In genomic region chr7:117383147-117383940, GRCm38 (mm10) we compare ENCODE assay signal across 8 mouse cellular contexts. TPM values are rescaled to one million over a fixed set of nuclear protein-coding genes. Genes with fewer than 3 reads are reported as not detected.
DNase-seq lines count a peak whose midpoint lies in the region; ATAC-seq and TF ChIP-seq lines count a peak whose summit lies in the region.

No protein-coding gene starts in this region.

- ATAC-seq in hindbrain, postnatal 0 days = peak; percentile 40
- ATAC-seq in limb, embryonic 12.5 days (ENCODE audit: insufficient number of reproducible peaks, insufficient read depth, low FRiP score, low TSS enrichment, low read depth) = no peak

- H3K4me2 ChIP-seq in hindbrain, postnatal 0 days (ENCODE audit: low read depth, low read length) = peak overlapping the region; percentile 83
- H3K4me2 ChIP-seq in limb, embryonic 12.5 days = peak overlapping the region; percentile 84

- WGBS in heart, embryonic 10.5 days = 69% methylated on average over 7 of the region's 7 CpGs
- 58% methylated on average over 7 of the region's 7 CpGs for WGBS in hindbrain, postnatal 0 days
- 77% methylated on average over 7 of the region's 7 CpGs for WGBS in limb, embryonic 12.5 days

- H3K36me3 ChIP-seq in heart, embryonic 10.5 days = no peaks in the 10 kb centered on the region
- H3K36me3 ChIP-seq in hindbrain, postnatal 0 days (ENCODE audit: insufficient read depth, low read length) = no peaks in the 10 kb centered on the region
- H3K36me3 ChIP-seq in limb, embryonic 12.5 days = no peaks in the 10 kb centered on the region

- no peaks in the 10 kb centered on the region for H3K27me3 ChIP-seq in heart, embryonic 10.5 days (ENCODE audit: insufficient read depth, poor library complexity, severe bottlenecking)
- H3K27me3 ChIP-seq in hindbrain, postnatal 0 days (ENCODE audit: insufficient read depth, low read length) = no peaks in the 10 kb centered on the region
- peaks cover 14% of the 10 kb centered on the region for H3K27me3 ChIP-seq in limb, embryonic 12.5 days

- peaks cover 40% of the 10 kb centered on the region for H3K4me1 ChIP-seq in heart, embryonic 10.5 days
- peaks cover 5% of the 10 kb centered on the region; the same call in 1 of the 2 replicates for H3K4me1 ChIP-seq in hindbrain, postnatal 0 days (ENCODE audit: insufficient read depth, low read length)
- peaks cover 18% of the 10 kb centered on the region for H3K4me1 ChIP-seq in limb, embryonic 12.5 days (replicated peaks)

- no peaks in the 10 kb centered on the region for H3K9me3 ChIP-seq in heart, embryonic 10.5 days
- H3K9me3 ChIP-seq in hindbrain, postnatal 0 days (ENCODE audit: low read length) = no peaks in the 10 kb centered on the region
- no peaks in the 10 kb centered on the region for H3K9me3 ChIP-seq in limb, embryonic 12.5 days

- H3K9ac ChIP-seq in hindbrain, postnatal 0 days (replicated peaks; ENCODE audit: low read length) = peak overlapping the region; percentile 13; the same call in 1 of the 2 replicates
- no peak overlapping the region for H3K9ac ChIP-seq in limb, embryonic 12.5 days (replicated peaks)

- no peak overlapping the region for H3K27ac ChIP-seq in heart, embryonic 10.5 days
- 0 out of 2 replicates have a peak overlapping the region, but pooled peaks have one; percentile 17 for H3K27ac ChIP-seq in hindbrain, postnatal 0 days
- H3K27ac ChIP-seq in limb, embryonic 12.5 days = no peak overlapping the region

- H3K4me3 ChIP-seq in heart, embryonic 10.5 days = no peak overlapping the region
- H3K4me3 ChIP-seq in hindbrain, postnatal 0 days (ENCODE audit: low read length) = peak overlapping the region; percentile 86
- H3K4me3 ChIP-seq in limb, embryonic 12.5 days (replicated peaks) = peak overlapping the region; percentile 82; the same call in 1 of the 2 replicates

- peak; percentile 81 for TF ChIP-seq CTCF in hindbrain, postnatal 0 days (IDR thresholded peaks at IDR 0.05; ENCODE audit: low read depth)

- peak; percentile 41 to 54 for DNase-seq in heart, adult 18-20 months
- no peak for DNase-seq in heart, embryonic 10.5 days (ENCODE audit: low spot score)
- DNase-seq in adrenal gland, postnatal 25 days = peak; percentile 27
- peak; percentile 43 to 79 for DNase-seq in frontal cortex, adult 2 months (ENCODE audit: extremely low spot score in 1 of 2, low spot score in 1 of 2)
- peak; percentile 87 for DNase-seq in hindbrain, postnatal 0 days (ENCODE audit: low spot score)
- DNase-seq in naive thymus-derived CD4-positive, alpha-beta T cell, adult 2 months (ENCODE audit: low read depth) = peak; percentile 38
- no peak for DNase-seq in urinary bladder, postnatal 10 days (ENCODE audit: low spot score)

RNA-seq across cellular contexts. Expression of gene Xylt1, which starts 2.6 kb away (rescaled TPM):
- 1 to 10 TPM; 1.8 to 2.4 TPM for total RNA-seq in heart, adult 18-20 months (2021)
- polyA plus RNA-seq in heart, embryonic 10.5 days (2016; fragmentation: Nextera tagmentation; extraction: Ambion mirVana) = 1.2 and 1.8 TPM in 2 replicates
- 3.7 and 5.5 TPM in 2 replicates for total RNA-seq in adrenal gland, postnatal 25 days (2021)
- 14.5 and 21.9 TPM in 2 replicates for polyA plus RNA-seq in frontal cortex, adult 2 months (2012; rRNA removed)
- 16.6 and 26.1 TPM in 2 replicates for total RNA-seq in hindbrain, postnatal 0 days (2014; rRNA removed)
- 2.9 and 3.0 TPM in 2 replicates for polyA plus RNA-seq in hindbrain, postnatal 0 days (2015; fragmentation: Nextera tagmentation; extraction: Ambion mirVana)
- 1.8 and 2.4 TPM in 2 replicates for polyA plus RNA-seq in limb, embryonic 12.5 days (2016; fragmentation: Nextera tagmentation; extraction: Ambion mirVana)

Comparison
In these comparisons a context has a peak if more than half of its experiments do, and no peak if none do; other contexts are left out.
1. DNase-seq: peak in heart, adult 18-20 months (2 of 2), adrenal gland, postnatal 25 days (single experiment), frontal cortex, adult 2 months (2 of 2), hindbrain, postnatal 0 days (single experiment) and naive thymus-derived CD4-positive, alpha-beta T cell, adult 2 months (single experiment); none in heart, embryonic 10.5 days (single experiment) and urinary bladder, postnatal 10 days (single experiment).